Mouse (Mus musculus) heart, adult 2 months (tissue): Measurements from ENCODE around the gene Krt76.

Experiments used
- CTCF ChIP-seq: fragments of 200-600 bp; IDR thresholded peaks from 2 replicates; pipeline ENCODE4 v1.8.1; 2022; ENCODE audit warnings: antibody characterized with exemption, mild to moderate bottlenecking, moderate library complexity
- EP300 ChIP-seq: fragments of 200-500 bp; IDR thresholded peaks from 2 replicates; pipeline ENCODE4 v1.6.1; 2011; ENCODE audit warnings: low read depth, low read length, control low read depth; ENCODE audit not compliant: insufficient read depth
- POLR2A ChIP-seq: fragments of 200-500 bp; IDR thresholded peaks from 2 replicates; pipeline ENCODE4 v1.6.1; 2011; ENCODE audit warnings: mild to moderate bottlenecking, low read depth, low read length, control low read depth; ENCODE audit not compliant: insufficient read depth

- no peak for TF ChIP-seq CTCF
- no peak for TF ChIP-seq POLR2A
- no peak for TF ChIP-seq EP300
These were observed 2.5 kb upstream of the Krt76 start for GRCm38 (mm10) chr15:101895216-101895615.
